Mouse (Mus musculus): ENCODE results near the gene Krtap9-3.

- no peak for TF ChIP-seq POLR2A (IDR thresholded peaks at IDR 0.05; ENCODE audit: control insufficient read depth, low read depth, low read length)
- TF ChIP-seq CTCF (IDR thresholded peaks at IDR 0.05; ENCODE audit: control insufficient read depth, insufficient read depth, insufficient replicate concordance, low read depth, low read length), result no peak
These were observed 17.3 kb downstream of the Krtap9-3 start, which contains the start of gene Krtap1-5 for GRCm38 (mm10) chr11:99580636-99581035.
